Mouse (Mus musculus): ENCODE measurements around the gene Zfp131.
A peak's percentile ranks its signal among the peaks of the same experiment; 100 is the strongest.
"Not testable (repeated sequence)": the region's sequence is repeated elsewhere in the genome, so short reads cannot be mapped to it uniquely, and the experiment has no call there.

The Zfp131 gene

GRCm38 (mm10) chr13:119790761-119791579, at the start of gene Zfp131:
Gene Zfp131 (minus strand): TSS chr13:119790889.
- peak; percentile 98 for DNase-seq (ENCODE audit: low read depth, low spot score)

- DNase-seq (ENCODE audit: low read depth, low spot score), result not testable (repeated sequence)
These were observed 49.3 kb upstream of the Zfp131 start for GRCm38 (mm10) chr13:119839982-119840381.

- peak; percentile 67 for DNase-seq (ENCODE audit: low read depth, low spot score)
These were observed 47.1 kb upstream of the Zfp131 start for GRCm38 (mm10) chr13:119837719-119838337.

GRCm38 (mm10) chr13:119836324-119836811, 45.7 kb upstream of the Zfp131 start:
- DNase-seq (ENCODE audit: low read depth, low spot score), result peak; percentile 45

- DNase-seq (ENCODE audit: low read depth, low spot score), result peak; percentile 58
These were observed 44.8 kb upstream of the Zfp131 start, which contains the start of gene D13Ertd608e for GRCm38 (mm10) chr13:119835320-119836056. Gene D13Ertd608e (plus strand): TSS chr13:119836006.

GRCm38 (mm10) chr13:119830116-119830515, 39.4 kb upstream of the Zfp131 start, which contains the start of gene AF067063:
Gene AF067063 (minus strand): TSS chr13:119830216.
- not testable (repeated sequence) for DNase-seq (ENCODE audit: low read depth, low spot score)

- peak; percentile 42 for DNase-seq (ENCODE audit: low read depth, low spot score)
These were observed 27.0 kb upstream of the Zfp131 start for GRCm38 (mm10) chr13:119817579-119818206.

GRCm38 (mm10) chr13:119816798-119817197, 26.1 kb upstream of the Zfp131 start:
- no peak for DNase-seq (ENCODE audit: low read depth, low spot score)

- no peak for DNase-seq (ENCODE audit: low read depth, low spot score)
These were observed 19.3 kb upstream of the Zfp131 start for GRCm38 (mm10) chr13:119810031-119810430.

GRCm38 (mm10) chr13:119808937-119809336, 18.2 kb upstream of the Zfp131 start:
- no peak for DNase-seq (ENCODE audit: low read depth, low spot score)

GRCm38 (mm10) chr13:119797656-119798055, 7.0 kb upstream of the Zfp131 start:
- no peak for DNase-seq (ENCODE audit: low read depth, low spot score)

GRCm38 (mm10) chr13:119792791-119793404, 2.2 kb upstream of the Zfp131 start:
- no peak for DNase-seq (ENCODE audit: low read depth, low spot score)

- DNase-seq (ENCODE audit: low read depth, low spot score), result no peak
These were observed 969 bp upstream of the Zfp131 start for GRCm38 (mm10) chr13:119791580-119792135.

GRCm38 (mm10) chr13:119789851-119790717, 605 bp downstream of the Zfp131 start:
- peak; percentile 31 for DNase-seq (ENCODE audit: low read depth, low spot score)

- no peak for DNase-seq (ENCODE audit: low read depth, low spot score)
These were observed 7.1 kb downstream of the Zfp131 start for GRCm38 (mm10) chr13:119783581-119783980.

GRCm38 (mm10) chr13:119768541-119768940, 22.1 kb downstream of the Zfp131 start:
- no peak for DNase-seq (ENCODE audit: low read depth, low spot score)

GRCm38 (mm10) chr13:119766480-119766879, 24.2 kb downstream of the Zfp131 start:
- DNase-seq (ENCODE audit: low read depth, low spot score), result no peak

- DNase-seq (ENCODE audit: low read depth, low spot score), result peak; percentile 57
These were observed 33.9 kb downstream of the Zfp131 start for GRCm38 (mm10) chr13:119756831-119757230.

GRCm38 (mm10) chr13:119755681-119756471, 34.8 kb downstream of the Zfp131 start, which contains the start of gene Nim1k:
Gene Nim1k (minus strand): TSS chr13:119755882.
- peak; percentile 77 for DNase-seq (ENCODE audit: low read depth, low spot score)

Data from ZHBTc4 (cell line).